Mouse (Mus musculus) forebrain, postnatal 0 days (tissue): ENCODE measurements around the gene Ak7. TPM values are rescaled to one million over a fixed set of nuclear protein-coding genes. Genes with fewer than 3 reads are reported as not detected.

Experiments used
- ATAC-seq: fragments of 200-750 bp; cut with Nextera tagmentation; 2 replicates; pipeline ENCODE4 v1.8.0; 2017; ENCODE audit warnings: mild to moderate bottlenecking, moderate library complexity
- DNase-seq: peaks from one replicate; pipeline ENCODE4 v3.0.0-alpha.2; 2015
- H3K27ac ChIP-seq: fragments of 300-500 bp; sonication (generic); 2 replicates; pipeline ENCODE4 v1.5.1; 2014; ENCODE audit warnings: low read depth, mild to moderate bottlenecking, antibody characterized with exemption, low read length, moderate library complexity, mixed read lengths
- H3K27me3 ChIP-seq: fragments of 300-500 bp; sonication (generic); 2 replicates; pipeline ENCODE4 v1.6.1; 2014; ENCODE audit warnings: mild to moderate bottlenecking, low read length, mixed read lengths; ENCODE audit not compliant: insufficient read depth
- H3K36me3 ChIP-seq: fragments of 300-500 bp; sonication (generic); 2 replicates; pipeline ENCODE4 v1.6.1; 2014; ENCODE audit warnings: mild to moderate bottlenecking, moderate library complexity; ENCODE audit not compliant: insufficient read depth
- H3K4me1 ChIP-seq: fragments of 300-500 bp; sonication (generic); 2 replicates; pipeline ENCODE4 v1.6.1; 2014; ENCODE audit warnings: antibody characterized with exemption; ENCODE audit not compliant: insufficient read depth
- H3K4me2 ChIP-seq: fragments of 300-500 bp; sonication (generic); 2 replicates; pipeline ENCODE4 v1.6.1; 2014; ENCODE audit warnings: low read depth, mild to moderate bottlenecking, moderate library complexity
- H3K4me3 ChIP-seq: fragments of 300-500 bp; sonication (generic); 2 replicates; pipeline ENCODE4 v1.5.1; 2014; ENCODE audit warnings: low read depth, low read length, mixed read lengths
- H3K9ac ChIP-seq: fragments of 300-500 bp; sonication (generic); 2 replicates; pipeline ENCODE4 v1.6.1; 2014; ENCODE audit warnings: mild to moderate bottlenecking
- H3K9me3 ChIP-seq: fragments of 300-500 bp; sonication (generic); 2 replicates; pipeline ENCODE4 v1.6.1; 2016; ENCODE audit warnings: low read length
- CTCF ChIP-seq: sonication (generic); IDR thresholded peaks from 2 replicates; pipeline ENCODE4 v1.5.1; 2016; ENCODE audit warnings: antibody characterized with exemption, control low read depth, low read depth
- WGBS: fragments of 180-500 bp; shearing (Covaris S2); extraction: QIAGEN DNeasy Blood & Tissue Kit; methylation state at CpG from one replicate; pipeline ENCODE4 v1.1.7; 2014; 5-methylcytosine and 5-hydroxymethylcytosine counted together
- polyA plus RNA-seq: library from polyadenylated mRNA; unstranded; fragments of >200 nt; fragmentation: Nextera tagmentation; extraction: Ambion mirVana; gene quantifications from 2 replicates; pipeline ENCODE4 v1.2.1, GENCODE M21; 2015
- total RNA-seq: library from RNA; depleted of rRNA; stranded (reverse); fragments of >200 nt; gene quantifications from 2 replicates; pipeline ENCODE4 v1.2.3, GENCODE M21; 2014

Gene Ak7
- total and polyA plus RNA-seq, 2 experiments from 2014 or later, result 1.9 to 3.4 TPM

- ATAC-seq (no peak), DNase-seq (no peak)
- Histone ChIP-seq H3K9ac (no peak overlapping the region), H3K27me3 (no peaks in the 10 kb centered on the region), H3K9me3 (no peaks in the 10 kb centered on the region), H3K4me1 (peaks cover 12% of the 10 kb centered on the region), H3K27ac (no peak overlapping the region), H3K4me3 (no peak overlapping the region), H3K36me3 (peaks cover 10% of the 10 kb centered on the region; the same call in 1 of the 2 replicates), H3K4me2 (0 out of 2 replicates have a peak overlapping the region, but pooled peaks have one; percentile 75)
- TF ChIP-seq CTCF, result no peak
- WGBS, result 93% methylated on average over 3 of the region's 3 CpGs
Measured at GRCm38 (mm10) chr12:105686791-105687190, 19.0 kb upstream of the Ak7 start.

- ATAC-seq, result no peak
- no peak overlapping the region for H3K27ac ChIP-seq
- WGBS, result 85% methylated on average over 4 of the region's 4 CpGs
- peaks cover 14% of the 10 kb centered on the region for H3K36me3 ChIP-seq
- no peaks in the 10 kb centered on the region for H3K9me3 ChIP-seq
- H3K9ac ChIP-seq, result no peak overlapping the region
- no peak overlapping the region for H3K4me3 ChIP-seq
- no peaks in the 10 kb centered on the region for H3K27me3 ChIP-seq
- H3K4me2 ChIP-seq, result no peak overlapping the region
- no peak for TF ChIP-seq CTCF
- H3K4me1 ChIP-seq, result peaks cover 12% of the 10 kb centered on the region
- no peak for DNase-seq
Measured at GRCm38 (mm10) chr12:105687416-105687815, 18.4 kb upstream of the Ak7 start.

- H3K36me3 ChIP-seq, result peaks cover 14% of the 10 kb centered on the region
- H3K4me1 ChIP-seq, result peaks cover 3% of the 10 kb centered on the region; the same call in 1 of the 2 replicates
- no peaks in the 10 kb centered on the region for H3K27me3 ChIP-seq
- H3K9me3 ChIP-seq, result no peaks in the 10 kb centered on the region
- H3K27ac ChIP-seq, result no peak overlapping the region
- 88% methylated on average over 4 of the region's 4 CpGs for WGBS
- ATAC-seq (no peak), DNase-seq (no peak)
- H3K4me3 ChIP-seq, result no peak overlapping the region
- H3K9ac ChIP-seq, result no peak overlapping the region
- no peak for TF ChIP-seq CTCF
- no peak overlapping the region for H3K4me2 ChIP-seq
Measured at GRCm38 (mm10) chr12:105688546-105688945, 17.2 kb upstream of the Ak7 start.

GRCm38 (mm10) chr12:105689435-105689834, 16.3 kb upstream of the Ak7 start:
- Histone ChIP-seq H3K4me2 (no peak overlapping the region), H3K36me3 (peaks cover 17% of the 10 kb centered on the region), H3K27me3 (no peaks in the 10 kb centered on the region), H3K27ac (no peak overlapping the region), H3K4me3 (no peak overlapping the region), H3K9ac (no peak overlapping the region), H3K4me1 (no peaks in the 10 kb centered on the region), H3K9me3 (no peaks in the 10 kb centered on the region)
- TF ChIP-seq CTCF, result no peak
- WGBS, result 95% methylated on average over 13 of the region's 13 CpGs
- DNase-seq (no peak), ATAC-seq (no peak)

- Histone ChIP-seq H3K27ac (no peak overlapping the region), H3K36me3 (peaks cover 17% of the 10 kb centered on the region), H3K4me1 (no peaks in the 10 kb centered on the region), H3K4me3 (no peak overlapping the region), H3K9me3 (no peaks in the 10 kb centered on the region), H3K4me2 (no peak overlapping the region), H3K9ac (no peak overlapping the region), H3K27me3 (no peaks in the 10 kb centered on the region)
- ATAC-seq, result no peak
- no peak for TF ChIP-seq CTCF
- DNase-seq, result no peak
- 92% methylated on average over 2 of the region's 2 CpGs for WGBS
Measured at GRCm38 (mm10) chr12:105694021-105694420, 11.8 kb upstream of the Ak7 start.

- H3K27ac ChIP-seq, result no peak overlapping the region
- H3K4me1 ChIP-seq, result no peaks in the 10 kb centered on the region
- no peak overlapping the region for H3K4me2 ChIP-seq
- H3K36me3 ChIP-seq, result peaks cover 27% of the 10 kb centered on the region
- no peak for TF ChIP-seq CTCF
- 80% methylated on average over 7 of the region's 7 CpGs for WGBS
- ATAC-seq (no peak), DNase-seq (no peak)
- H3K9me3 ChIP-seq, result no peaks in the 10 kb centered on the region
- H3K27me3 ChIP-seq, result no peaks in the 10 kb centered on the region
- no peak overlapping the region for H3K9ac ChIP-seq
- H3K4me3 ChIP-seq, result no peak overlapping the region
Measured at GRCm38 (mm10) chr12:105695848-105696247, 9.9 kb upstream of the Ak7 start.

- Histone ChIP-seq H3K4me3 (no peak overlapping the region), H3K9me3 (no peaks in the 10 kb centered on the region), H3K4me1 (no peaks in the 10 kb centered on the region), H3K4me2 (no peak overlapping the region), H3K27ac (no peak overlapping the region), H3K9ac (no peak overlapping the region), H3K27me3 (no peaks in the 10 kb centered on the region), H3K36me3 (peaks cover 28% of the 10 kb centered on the region)
- WGBS, result 86% methylated on average over 8 of the region's 8 CpGs
- ATAC-seq, result no peak
- DNase-seq, result no peak
- TF ChIP-seq CTCF, result no peak
Measured at GRCm38 (mm10) chr12:105697104-105697780, 8.5 kb upstream of the Ak7 start.
